Mouse (Mus musculus) lung, postnatal 0 days (tissue): ENCODE results near the gene Upp2. TPM values are rescaled to one million over a fixed set of nuclear protein-coding genes. Genes with fewer than 3 reads are reported as not detected.

ENCODE experiments used
- ATAC-seq: fragments of 200-750 bp; cut with Nextera tagmentation; 2 replicates; pipeline ENCODE4 v1.8.0; 2017; ENCODE audit warnings: moderate library complexity
- DNase-seq: peaks from one replicate; pipeline ENCODE4 v3.0.0-alpha.2; 2016; ENCODE audit warnings: low spot score
- H3K27ac ChIP-seq: fragments of 300-500 bp; sonication (generic); 2 replicates; pipeline ENCODE4 v1.5.1; 2014; ENCODE audit warnings: antibody characterized with exemption, mild to moderate bottlenecking, low read length, mixed read lengths
- H3K27me3 ChIP-seq: fragments of 300-500 bp; sonication (generic); replicated peaks from 2 replicates; pipeline ENCODE4 v1.6.1; 2014; ENCODE audit warnings: low read length, mixed read lengths; ENCODE audit not compliant: insufficient read depth
- H3K36me3 ChIP-seq: fragments of 300-500 bp; sonication (generic); 2 replicates; pipeline ENCODE4 v1.6.1; 2014; ENCODE audit warnings: low read length, mixed read lengths; ENCODE audit not compliant: insufficient read depth
- H3K4me1 ChIP-seq: fragments of 300-500 bp; sonication (generic); 2 replicates; pipeline ENCODE4 v1.6.1; 2014; ENCODE audit warnings: antibody characterized with exemption, low read depth, low read length, mixed read lengths; ENCODE audit not compliant: insufficient read depth
- H3K4me2 ChIP-seq: fragments of 300-500 bp; sonication (generic); replicated peaks from 2 replicates; pipeline ENCODE4 v1.6.1; 2014; ENCODE audit warnings: low read depth, mild to moderate bottlenecking, low read length, moderate library complexity, mixed read lengths
- H3K4me3 ChIP-seq: fragments of 300-500 bp; sonication (generic); 2 replicates; pipeline ENCODE4 v1.5.1; 2014; ENCODE audit warnings: low read depth, low read length
- H3K9ac ChIP-seq: fragments of 300-500 bp; sonication (generic); replicated peaks from 2 replicates; pipeline ENCODE4 v1.6.1; 2014; ENCODE audit warnings: low read depth, mild to moderate bottlenecking
- H3K9me3 ChIP-seq: fragments of 300-500 bp; sonication (generic); 2 replicates; pipeline ENCODE4 v1.6.1; 2016; ENCODE audit warnings: low read length, mixed read lengths
- CTCF ChIP-seq: IDR thresholded peaks from 2 replicates; pipeline ENCODE4 v1.5.1; 2016; ENCODE audit warnings: antibody characterized with exemption, mild to moderate bottlenecking
- EP300 ChIP-seq: IDR thresholded peaks from 2 replicates; pipeline ENCODE4 v1.6.1; 2016; ENCODE audit warnings: antibody characterized with exemption, mild to moderate bottlenecking, control low read depth
- WGBS: fragments of 180-500 bp; shearing (Covaris S2); extraction: QIAGEN DNeasy Blood & Tissue Kit; methylation state at CpG from one replicate; pipeline ENCODE4 v1.1.7; 2014; 5-methylcytosine and 5-hydroxymethylcytosine counted together
- polyA plus RNA-seq: library from polyadenylated mRNA; unstranded; fragments of >200 nt; fragmentation: Nextera tagmentation; extraction: Ambion mirVana; gene quantifications from 2 replicates; pipeline ENCODE4 v1.2.1, GENCODE M21; 2015

Gene Upp2
- polyA plus RNA-seq, 1 experiment from 2014 or later, result 6.4 TPM

GRCm38 (mm10) chr2:58596774-58597342 lies 29.8 kb downstream of the Upp2 start:
- no peak overlapping the region for H3K27ac ChIP-seq
- H3K4me3 ChIP-seq, result no peak overlapping the region
- no peak for ATAC-seq
- WGBS, result 69% methylated on average over 17 of the region's 17 CpGs
- no peak for DNase-seq
- H3K4me1 ChIP-seq, result no peaks in the 10 kb centered on the region
- H3K4me2 ChIP-seq, result no peak overlapping the region
- no peaks in the 10 kb centered on the region for H3K36me3 ChIP-seq
- no peak for TF ChIP-seq EP300
- TF ChIP-seq CTCF, result no peak
- no peak overlapping the region for H3K9ac ChIP-seq
- H3K27me3 ChIP-seq, result no peaks in the 10 kb centered on the region
- no peaks in the 10 kb centered on the region for H3K9me3 ChIP-seq

- Histone ChIP-seq H3K27ac (no peak overlapping the region), H3K9ac (no peak overlapping the region), H3K4me3 (no peak overlapping the region), H3K27me3 (no peaks in the 10 kb centered on the region), H3K4me2 (no peak overlapping the region), H3K4me1 (no peaks in the 10 kb centered on the region), H3K9me3 (no peaks in the 10 kb centered on the region), H3K36me3 (no peaks in the 10 kb centered on the region)
- TF ChIP-seq EP300, result no peak
- TF ChIP-seq CTCF, result no peak
- ATAC-seq (no peak), DNase-seq (no peak)
- 94% methylated on average over 3 of the region's 3 CpGs for WGBS
These were observed 30.5 kb downstream of the Upp2 start for GRCm38 (mm10) chr2:58597556-58597955.

- Histone ChIP-seq H3K4me3 (no peak overlapping the region), H3K9me3 (no peaks in the 10 kb centered on the region), H3K27ac (no peak overlapping the region), H3K9ac (no peak overlapping the region), H3K4me1 (no peaks in the 10 kb centered on the region), H3K36me3 (no peaks in the 10 kb centered on the region), H3K4me2 (no peak overlapping the region), H3K27me3 (no peaks in the 10 kb centered on the region)
- DNase-seq (no peak), ATAC-seq (no peak)
- WGBS, result 91% methylated on average over 6 of the region's 6 CpGs
- TF ChIP-seq EP300 (no peak), CTCF (no peak)
These were observed 32.5 kb downstream of the Upp2 start for GRCm38 (mm10) chr2:58599639-58600038.

- TF ChIP-seq CTCF, result no peak
- no peak for TF ChIP-seq EP300
- 77% methylated on average over 4 of the region's 4 CpGs for WGBS
- Histone ChIP-seq H3K9me3 (no peaks in the 10 kb centered on the region), H3K4me3 (no peak overlapping the region), H3K4me2 (no peak overlapping the region), H3K27ac (no peak overlapping the region), H3K27me3 (no peaks in the 10 kb centered on the region), H3K9ac (no peak overlapping the region), H3K4me1 (no peaks in the 10 kb centered on the region), H3K36me3 (no peaks in the 10 kb centered on the region)
- DNase-seq, result no peak
- no peak for ATAC-seq
These were observed 34.3 kb downstream of the Upp2 start for GRCm38 (mm10) chr2:58601382-58601781.

GRCm38 (mm10) chr2:58603379-58603778 lies 36.3 kb downstream of the Upp2 start:
- Histone ChIP-seq H3K9ac (no peak overlapping the region), H3K9me3 (no peaks in the 10 kb centered on the region), H3K4me1 (no peaks in the 10 kb centered on the region), H3K27ac (no peak overlapping the region), H3K27me3 (no peaks in the 10 kb centered on the region), H3K36me3 (no peaks in the 10 kb centered on the region), H3K4me2 (no peak overlapping the region), H3K4me3 (no peak overlapping the region)
- DNase-seq (no peak), ATAC-seq (no peak)
- 74% methylated on average over 3 of the region's 3 CpGs for WGBS
- TF ChIP-seq EP300 (no peak), CTCF (no peak)

- no peak for DNase-seq
- WGBS, result 98% methylated on average over 3 of the region's 3 CpGs
- H3K36me3 ChIP-seq, result no peaks in the 10 kb centered on the region
- H3K4me2 ChIP-seq, result no peak overlapping the region
- no peaks in the 10 kb centered on the region for H3K9me3 ChIP-seq
- H3K27ac ChIP-seq, result no peak overlapping the region
- ATAC-seq, result no peak
- no peaks in the 10 kb centered on the region for H3K27me3 ChIP-seq
- no peak for TF ChIP-seq EP300
- H3K9ac ChIP-seq, result no peak overlapping the region
- H3K4me1 ChIP-seq, result no peaks in the 10 kb centered on the region
- H3K4me3 ChIP-seq, result no peak overlapping the region
These were observed 37.7 kb downstream of the Upp2 start for GRCm38 (mm10) chr2:58604791-58605190.

GRCm38 (mm10) chr2:58613720-58614119 lies 46.6 kb downstream of the Upp2 start:
- Histone ChIP-seq H3K27me3 (no peaks in the 10 kb centered on the region), H3K9ac (no peak overlapping the region), H3K36me3 (no peaks in the 10 kb centered on the region), H3K4me2 (no peak overlapping the region), H3K4me1 (no peaks in the 10 kb centered on the region), H3K9me3 (no peaks in the 10 kb centered on the region), H3K27ac (no peak overlapping the region), H3K4me3 (no peak overlapping the region)
- DNase-seq (peak; percentile 63), ATAC-seq (peak; percentile 35)
- WGBS, result 64% methylated on average over 3 of the region's 3 CpGs
- TF ChIP-seq EP300 (no peak; the same call in 1 of the 2 replicates), CTCF (no peak)
